Mouse (Mus musculus): ENCODE measurements around the gene Phf21a.

- no peak for TF ChIP-seq CTCF (conservative IDR thresholded peaks at IDR 0.05; ENCODE audit: low read length)
- no peak for TF ChIP-seq NANOG (IDR thresholded peaks at IDR 0.05; ENCODE audit: borderline replicate concordance, low read length)
- no peak for TF ChIP-seq POU5F1 (IDR thresholded peaks at IDR 0.05; ENCODE audit: borderline replicate concordance, low read length)
These were observed 82.1 kb downstream of the Phf21a start for GRCm38 (mm10) chr2:92175002-92175401.

All from E14TG2a.4 (cell line).